Mouse (Mus musculus): ENCODE results near the gene Imp4. TPM values are rescaled to one million over a fixed set of nuclear protein-coding genes. Genes with fewer than 3 reads are reported as not detected.

The Imp4 gene
- polyA plus RNA-seq, 1 experiment = 2.8 TPM

DNA sequence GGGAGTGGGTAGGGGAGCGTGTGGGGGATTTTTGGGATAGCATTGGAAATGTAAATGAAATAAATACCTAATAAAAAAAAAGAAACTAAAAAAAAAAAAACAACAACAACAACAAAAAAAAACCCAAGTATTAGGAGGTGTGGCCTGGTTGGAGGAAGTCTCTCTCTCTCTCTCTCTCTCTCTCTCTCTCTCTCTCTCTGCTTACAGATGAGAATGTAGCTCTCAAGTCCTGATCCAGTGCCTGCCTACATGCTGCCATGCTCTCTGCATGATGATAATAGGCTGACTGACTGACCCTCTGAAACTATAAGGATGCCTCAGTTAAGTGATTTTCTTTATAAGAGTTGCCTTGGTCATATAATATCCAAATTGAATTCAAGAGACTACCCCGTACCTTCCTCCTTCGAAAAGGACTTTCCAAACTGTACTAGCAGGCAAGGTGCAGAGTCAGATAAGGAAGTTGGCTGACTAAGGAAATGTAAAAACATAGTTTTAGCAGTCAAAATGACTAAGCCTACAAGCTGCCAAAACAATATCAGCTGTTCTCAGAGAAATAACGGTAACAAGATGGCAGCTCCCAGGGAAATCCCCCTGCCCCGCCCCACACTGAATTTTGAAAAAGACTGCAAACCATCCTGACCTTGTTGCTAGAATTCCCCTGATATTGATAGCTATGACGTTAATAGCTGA lies 50.3 kb downstream of the Imp4 start:
- TF ChIP-seq TAL1 (IDR thresholded peaks at IDR 0.05; ENCODE audit: low read length) (no peak), GATA1 (IDR thresholded peaks at IDR 0.05; ENCODE audit: low read length) (no peak)
- H3K4me3 ChIP-seq (replicated peaks) = no peak overlapping the region
- no peaks in the 10 kb centered on the region for H3K36me3 ChIP-seq (ENCODE audit: control insufficient read depth)
- H3K27me3 ChIP-seq (ENCODE audit: control insufficient read depth) = peaks cover 5% of the 10 kb centered on the region; the same call in 1 of the 2 replicates
- H3K9me3 ChIP-seq (ENCODE audit: control insufficient read depth, low read length) = no peaks in the 10 kb centered on the region
- peaks cover 4% of the 10 kb centered on the region; the same call in 1 of the 2 replicates for H3K4me1 ChIP-seq (ENCODE audit: control insufficient read depth)

DNA sequence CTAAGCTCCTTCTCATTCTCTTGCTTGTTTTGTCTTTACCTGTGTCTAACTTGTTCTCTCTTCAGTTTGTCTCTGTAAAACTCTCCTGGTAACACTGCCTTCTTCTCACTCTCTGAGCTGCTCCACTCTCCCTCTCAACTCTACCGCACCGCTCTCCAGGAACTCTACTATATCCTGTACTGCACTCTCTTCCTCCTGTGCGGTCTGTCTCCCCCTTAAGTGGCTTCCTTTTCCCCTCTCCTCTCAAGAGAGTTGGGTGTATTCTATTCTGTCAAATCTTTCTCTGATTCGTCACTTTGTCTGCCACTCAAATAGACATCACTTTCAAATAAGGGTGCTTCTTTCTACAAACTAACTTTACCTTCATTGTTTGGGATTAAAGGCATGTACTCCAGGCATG lies 51.8 kb downstream of the Imp4 start:
- no peaks in the 10 kb centered on the region for H3K27me3 ChIP-seq (ENCODE audit: control insufficient read depth)
- TF ChIP-seq GATA1 (IDR thresholded peaks at IDR 0.05; ENCODE audit: low read length) (no peak), TAL1 (IDR thresholded peaks at IDR 0.05; ENCODE audit: low read length) (no peak)
- H3K36me3 ChIP-seq (ENCODE audit: control insufficient read depth) = no peaks in the 10 kb centered on the region
- no peaks in the 10 kb centered on the region for H3K4me1 ChIP-seq (ENCODE audit: control insufficient read depth)
- no peaks in the 10 kb centered on the region for H3K9me3 ChIP-seq (ENCODE audit: control insufficient read depth, low read length)
- no peak overlapping the region for H3K4me3 ChIP-seq (replicated peaks)

Other genes starting within 250 kb of the Imp4 start
- 0.81 and 1.2 TPM in 2 replicates for gene Ccdc115, start 179 bp upstream of the Imp4 start, polyA plus RNA-seq (2012)
- 1.4 and 1.5 TPM in 2 replicates for gene Ptpn18, start 19.9 kb downstream of the Imp4 start, polyA plus RNA-seq (2012)
- not detected in 2 replicates for gene Prss39, start 58.6 kb downstream of the Imp4 start, polyA plus RNA-seq (2012)
- gene Cfc1, start 95.8 kb downstream of the Imp4 start, polyA plus RNA-seq (2012) = not detected in 2 replicates
- not detected in 2 replicates for gene Prss40, start 121.1 kb downstream of the Imp4 start, polyA plus RNA-seq (2012)
- not detected in 2 replicates for gene Amer3, start 139.8 kb downstream of the Imp4 start, polyA plus RNA-seq (2012)